9 mouse cellular contexts compared by ENCODE assay signal in genomic region chr10:59636751-59637533, GRCm38 (mm10). TPM values are rescaled to one million over a fixed set of nuclear protein-coding genes. Genes with fewer than 3 reads are reported as not detected.
DNase-seq lines count a peak whose midpoint lies in the region; ATAC-seq lines count a peak whose summit lies in the region.
"Had no signal": no experiment of that assay in that cellular context is flagged by ENCODE, and none has a peak within 500 bp of the region (broad histone marks: within the 10 kb centered on the region; RNA-seq: fewer than 3 reads in every experiment).

No protein-coding gene starts in this region.

- H3K27ac ChIP-seq in midbrain, embryonic 11.5 days (ENCODE audit: low read depth, low read length) = no peak overlapping the region
- no peak overlapping the region for H3K27ac ChIP-seq in midbrain, embryonic 13.5 days
- H3K27ac ChIP-seq in embryonic facial prominence, embryonic 10.5 days (replicated peaks) = peak overlapping the region; percentile 68; the same call in 1 of the 2 replicates
- H3K27ac ChIP-seq in stomach, embryonic 14.5 days (ENCODE audit: low read length) = peak overlapping the region; percentile 67

- ATAC-seq in midbrain, embryonic 11.5 days (ENCODE audit: low FRiP score) = no peak
- no peak for ATAC-seq in midbrain, embryonic 13.5 days
- no peak for ATAC-seq in stomach, embryonic 14.5 days (ENCODE audit: insufficient number of reproducible peaks, insufficient read depth, low FRiP score, low read depth)

- no peak overlapping the region for H3K9ac ChIP-seq in midbrain, embryonic 11.5 days (ENCODE audit: low read length)
- H3K9ac ChIP-seq in midbrain, embryonic 13.5 days (replicated peaks) = no peak overlapping the region
- no peak overlapping the region for H3K9ac ChIP-seq in stomach, embryonic 14.5 days (replicated peaks; ENCODE audit: low read depth, low read length)

- H3K4me3 ChIP-seq in midbrain, embryonic 11.5 days (ENCODE audit: low read depth, low read length) = no peak overlapping the region
- no peak overlapping the region for H3K4me3 ChIP-seq in midbrain, embryonic 13.5 days (replicated peaks)
- no peak overlapping the region for H3K4me3 ChIP-seq in embryonic facial prominence, embryonic 10.5 days
- H3K4me3 ChIP-seq in stomach, embryonic 14.5 days (ENCODE audit: low read depth, low read length) = no peak overlapping the region

- no peaks in the 10 kb centered on the region for H3K9me3 ChIP-seq in midbrain, embryonic 11.5 days (ENCODE audit: control insufficient read depth, low read length)
- peaks cover 5% of the 10 kb centered on the region; the same call in 1 of the 2 replicates for H3K9me3 ChIP-seq in midbrain, embryonic 13.5 days
- H3K9me3 ChIP-seq in embryonic facial prominence, embryonic 10.5 days = no peaks in the 10 kb centered on the region
- no peaks in the 10 kb centered on the region for H3K9me3 ChIP-seq in stomach, embryonic 14.5 days (ENCODE audit: control insufficient read depth, low read depth, low read length)

- H3K27me3 ChIP-seq in midbrain, embryonic 11.5 days (ENCODE audit: control insufficient read depth, insufficient read depth, low read length) = no peaks in the 10 kb centered on the region
- H3K27me3 ChIP-seq in midbrain, embryonic 13.5 days = peaks cover 8% of the 10 kb centered on the region; the same call in 1 of the 2 replicates
- no peaks in the 10 kb centered on the region for H3K27me3 ChIP-seq in embryonic facial prominence, embryonic 10.5 days (replicated peaks; ENCODE audit: low read depth, poor library complexity, severe bottlenecking)
- no peaks in the 10 kb centered on the region for H3K27me3 ChIP-seq in stomach, embryonic 14.5 days (ENCODE audit: control insufficient read depth, insufficient read depth, low read length)

- H3K4me2 ChIP-seq in midbrain, embryonic 11.5 days = no peak overlapping the region
- H3K4me2 ChIP-seq in midbrain, embryonic 13.5 days (replicated peaks) = no peak overlapping the region
- H3K4me2 ChIP-seq in stomach, embryonic 14.5 days (replicated peaks; ENCODE audit: low read depth, low read length) = no peak overlapping the region

- H3K36me3 ChIP-seq in midbrain, embryonic 11.5 days (ENCODE audit: control insufficient read depth, insufficient read depth, low read length) = no peaks in the 10 kb centered on the region
- H3K36me3 ChIP-seq in midbrain, embryonic 13.5 days = no peaks in the 10 kb centered on the region
- no peaks in the 10 kb centered on the region for H3K36me3 ChIP-seq in embryonic facial prominence, embryonic 10.5 days (replicated peaks)
- no peaks in the 10 kb centered on the region for H3K36me3 ChIP-seq in stomach, embryonic 14.5 days (ENCODE audit: control insufficient read depth, insufficient read depth, low read length)

- peaks cover 2% of the 10 kb centered on the region; the same call in 1 of the 2 replicates for H3K4me1 ChIP-seq in midbrain, embryonic 11.5 days (ENCODE audit: control insufficient read depth, insufficient read depth, low read length)
- H3K4me1 ChIP-seq in midbrain, embryonic 13.5 days (replicated peaks) = 0 out of 2 replicates have a peak, but pooled peaks cover 8% of the 10 kb centered on the region
- H3K4me1 ChIP-seq in embryonic facial prominence, embryonic 10.5 days = peaks cover 19% of the 10 kb centered on the region
- H3K4me1 ChIP-seq in stomach, embryonic 14.5 days (ENCODE audit: control insufficient read depth, insufficient read depth, low read length) = 0 out of 2 replicates have a peak, but pooled peaks cover 9% of the 10 kb centered on the region

- 77% methylated on average over 16 of the region's 16 CpGs for WGBS in midbrain, embryonic 11.5 days
- 80% methylated on average over 16 of the region's 16 CpGs for WGBS in midbrain, embryonic 13.5 days
- 76% methylated on average over 16 of the region's 16 CpGs for WGBS in embryonic facial prominence, embryonic 10.5 days
- 57% methylated on average over 16 of the region's 16 CpGs for WGBS in stomach, embryonic 14.5 days

- DNase-seq in midbrain, embryonic 11.5 days (ENCODE audit: low spot score, missing footprints) = peak; percentile 77
- DNase-seq in embryonic facial prominence, embryonic 10.5 days (ENCODE audit: low spot score) = peak; percentile 23
- peak; percentile 19 for DNase-seq in kidney, postnatal 10 days
- no peak for DNase-seq in layer of hippocampus, postnatal 25 days (ENCODE audit: extremely low spot score in 1 of 2, low spot score in 1 of 2)
- DNase-seq in adrenal gland, postnatal 25 days = no peak
- DNase-seq: cerebellum, adult 11 months had no signal

RNA-seq across cellular contexts. Expression of gene Mcu, which starts 20.4 kb away (rescaled TPM):
- polyA plus RNA-seq in midbrain, embryonic 11.5 days (2014; fragmentation: Nextera tagmentation; extraction: Ambion mirVana) = 17.7 and 18.4 TPM in 2 replicates
- polyA plus RNA-seq in midbrain, embryonic 13.5 days (2015; fragmentation: Nextera tagmentation; extraction: Ambion mirVana) = 18.3 and 19.5 TPM in 2 replicates
- polyA plus RNA-seq in embryonic facial prominence, embryonic 10.5 days (2016; fragmentation: Nextera tagmentation; extraction: Ambion mirVana) = 17.4 and 19.4 TPM in 2 replicates
- polyA plus RNA-seq in stomach, embryonic 14.5 days (2014; fragmentation: Nextera tagmentation; extraction: Ambion mirVana) = 60.4 and 66.4 TPM in 2 replicates
- total RNA-seq in layer of hippocampus, postnatal 25 days (2021) = 10 to 100 TPM; 47.4 to 54.5 TPM
- 47.2 and 52.3 TPM in 2 replicates for total RNA-seq in adrenal gland, postnatal 25 days (2021)

RNA-seq across cellular contexts. Expression of gene Gm10322, which starts 21.1 kb away (rescaled TPM):
- not detected in 2 replicates for polyA plus RNA-seq in midbrain, embryonic 11.5 days (2014; fragmentation: Nextera tagmentation; extraction: Ambion mirVana)
- polyA plus RNA-seq in midbrain, embryonic 13.5 days (2015; fragmentation: Nextera tagmentation; extraction: Ambion mirVana) = not detected in 2 replicates
- not detected in 2 replicates for polyA plus RNA-seq in embryonic facial prominence, embryonic 10.5 days (2016; fragmentation: Nextera tagmentation; extraction: Ambion mirVana)
- polyA plus RNA-seq in stomach, embryonic 14.5 days (2014; fragmentation: Nextera tagmentation; extraction: Ambion mirVana) = not detected in 2 replicates
- total RNA-seq in layer of hippocampus, postnatal 25 days (2021) = not detected
- not detected in 2 replicates for total RNA-seq in adrenal gland, postnatal 25 days (2021)
- polyA plus RNA-seq: intestine, embryonic 14.5 days had no signal

Comparison
In these comparisons a context has a peak if more than half of its experiments do, and no peak if none do; other contexts are left out.
1. DNase-seq: peak in midbrain, embryonic 11.5 days (single experiment), embryonic facial prominence, embryonic 10.5 days (single experiment) and kidney, postnatal 10 days (single experiment); none in layer of hippocampus, postnatal 25 days (0 of 2) and adrenal gland, postnatal 25 days (single experiment).
2. H3K27ac ChIP-seq: peak in embryonic facial prominence, embryonic 10.5 days (single experiment) and stomach, embryonic 14.5 days (single experiment); none in midbrain, embryonic 11.5 days (single experiment) and midbrain, embryonic 13.5 days (single experiment).